Mouse (Mus musculus) embryonic facial prominence, embryonic 12.5 days (tissue): ENCODE results near the gene Pam. TPM values are rescaled to one million over a fixed set of nuclear protein-coding genes. Genes with fewer than 3 reads are reported as not detected.
"Not testable (repeated sequence)": the region's sequence is repeated elsewhere in the genome, so short reads cannot be mapped to it uniquely, and the experiment has no call there.

Experiments used
- ATAC-seq: fragments of 200-750 bp; cut with Nextera tagmentation; 2 replicates; pipeline ENCODE4 v1.8.0; 2017; ENCODE audit not compliant: insufficient number of reproducible peaks, insufficient read depth, low FRiP score, low TSS enrichment
- H3K27ac ChIP-seq: fragments of 300-500 bp; sonication (generic); 2 replicates; pipeline ENCODE4 v1.5.1; 2016; ENCODE audit warnings: mild to moderate bottlenecking
- H3K27me3 ChIP-seq: fragments of 300-500 bp; sonication (generic); 2 replicates; pipeline ENCODE4 v1.6.1; 2016; ENCODE audit warnings: mild to moderate bottlenecking, moderate library complexity
- H3K36me3 ChIP-seq: fragments of 300-500 bp; sonication (generic); 2 replicates; pipeline ENCODE4 v1.6.1; 2016; ENCODE audit warnings: mild to moderate bottlenecking
- H3K4me1 ChIP-seq: fragments of 300-500 bp; sonication (generic); 2 replicates; pipeline ENCODE4 v1.6.1; 2016
- H3K4me2 ChIP-seq: fragments of 300-500 bp; sonication (generic); replicated peaks from 2 replicates; pipeline ENCODE4 v1.6.1; 2016; ENCODE audit warnings: mild to moderate bottlenecking, moderate library complexity
- H3K4me3 ChIP-seq: fragments of 300-500 bp; sonication (generic); 2 replicates; pipeline ENCODE4 v1.5.1; 2016; ENCODE audit warnings: mild to moderate bottlenecking
- H3K9ac ChIP-seq: fragments of 300-500 bp; sonication (generic); 2 replicates; pipeline ENCODE4 v1.6.1; 2016; ENCODE audit warnings: mild to moderate bottlenecking, moderate library complexity
- H3K9me3 ChIP-seq: fragments of 300-500 bp; sonication (generic); 2 replicates; pipeline ENCODE4 v1.6.1; 2016; ENCODE audit warnings: mild to moderate bottlenecking, moderate library complexity
- WGBS: fragments of 180-500 bp; shearing (Covaris S2); methylation state at CpG from one replicate; pipeline ENCODE4 v1.1.7; 2016; 5-methylcytosine and 5-hydroxymethylcytosine counted together
- polyA plus RNA-seq: library from polyadenylated mRNA; unstranded; fragments of >200 nt; fragmentation: Nextera tagmentation; extraction: Ambion mirVana; gene quantifications from 2 replicates; pipeline ENCODE4 v1.2.1, GENCODE M21; 2016

Gene Pam
- polyA plus RNA-seq, 1 experiment from 2014 or later, result 35.6 TPM

- H3K9ac ChIP-seq, result no peak overlapping the region
Measured at GRCm38 (mm10) chr1:98028468-98028867, 67.0 kb downstream of the Pam start.

GRCm38 (mm10) chr1:98027959-98028358, 67.5 kb downstream of the Pam start:
- Histone ChIP-seq H3K9ac (no peak overlapping the region), H3K36me3 (no peaks in the 10 kb centered on the region), H3K4me1 (no peaks in the 10 kb centered on the region), H3K4me2 (no peak overlapping the region), H3K27ac (no peak overlapping the region), H3K9me3 (no peaks in the 10 kb centered on the region), H3K4me3 (no peak overlapping the region), H3K27me3 (no peaks in the 10 kb centered on the region)
- 94% methylated on average over 4 of the region's 4 CpGs for WGBS
- ATAC-seq, result no peak

More at GRCm38 (mm10) chr1:98028468-98028867, 67.0 kb downstream of the Pam start:
- WGBS, result 85% methylated on average over 5 of the region's 5 CpGs
- Histone ChIP-seq H3K9me3 (no peaks in the 10 kb centered on the region), H3K27me3 (no peaks in the 10 kb centered on the region), H3K4me3 (no peak overlapping the region), H3K4me1 (no peaks in the 10 kb centered on the region), H3K36me3 (no peaks in the 10 kb centered on the region), H3K27ac (no peak overlapping the region), H3K4me2 (no peak overlapping the region)
- ATAC-seq, result no peak

DNA sequence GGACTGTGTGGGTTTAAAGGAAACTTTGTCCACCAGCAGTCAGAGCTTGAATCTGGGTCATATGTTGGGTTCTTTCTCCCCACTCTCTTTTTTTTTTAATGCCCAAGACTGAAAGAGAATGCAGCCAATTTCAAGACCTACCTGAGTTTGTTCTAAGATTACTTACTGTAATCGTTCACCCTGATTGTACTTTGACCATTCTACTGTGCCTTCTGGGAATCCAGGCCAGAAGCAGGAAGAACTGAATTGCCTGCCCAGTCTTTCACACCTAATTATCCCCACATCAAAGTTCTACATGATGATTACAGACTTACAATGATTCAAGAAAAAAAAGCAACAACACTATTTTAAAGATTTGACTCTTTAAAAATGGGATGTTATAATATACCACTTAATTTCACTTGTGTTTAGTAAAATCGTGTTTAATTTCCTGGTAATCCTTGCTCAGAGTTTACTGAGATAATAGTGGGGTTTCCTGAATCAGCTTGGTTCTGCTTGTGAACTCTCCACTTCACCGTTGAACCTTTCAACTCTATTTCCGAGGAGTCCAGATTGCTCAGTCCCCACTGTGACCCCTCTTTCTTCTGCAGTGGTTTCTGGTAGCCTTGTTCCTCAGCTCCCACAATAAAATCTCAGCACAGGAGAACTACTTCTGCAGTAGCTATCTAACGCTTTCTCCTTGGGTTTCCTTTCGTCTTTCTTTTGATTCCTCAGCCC, 69.4 kb downstream of the Pam start:
- H3K27me3 ChIP-seq, result no peaks in the 10 kb centered on the region
- no peak overlapping the region for H3K9ac ChIP-seq
- WGBS, result 79% methylated on average over 6 of the region's 6 CpGs
- H3K4me1 ChIP-seq, result no peaks in the 10 kb centered on the region
- H3K4me3 ChIP-seq, result no peak overlapping the region
- H3K27ac ChIP-seq, result no peak overlapping the region
- H3K4me2 ChIP-seq, result no peak overlapping the region
- no peaks in the 10 kb centered on the region for H3K36me3 ChIP-seq
- ATAC-seq, result no peak
- H3K9me3 ChIP-seq, result no peaks in the 10 kb centered on the region

- Histone ChIP-seq H3K4me1 (no peaks in the 10 kb centered on the region), H3K27ac (no peak overlapping the region), H3K4me2 (no peak overlapping the region), H3K36me3 (no peaks in the 10 kb centered on the region), H3K4me3 (no peak overlapping the region), H3K9ac (no peak overlapping the region), H3K27me3 (no peaks in the 10 kb centered on the region), H3K9me3 (no peaks in the 10 kb centered on the region)
- WGBS, result 87% methylated on average over 4 of the region's 4 CpGs
- no peak for ATAC-seq
Measured at GRCm38 (mm10) chr1:98023866-98024265, 71.6 kb downstream of the Pam start.

DNA sequence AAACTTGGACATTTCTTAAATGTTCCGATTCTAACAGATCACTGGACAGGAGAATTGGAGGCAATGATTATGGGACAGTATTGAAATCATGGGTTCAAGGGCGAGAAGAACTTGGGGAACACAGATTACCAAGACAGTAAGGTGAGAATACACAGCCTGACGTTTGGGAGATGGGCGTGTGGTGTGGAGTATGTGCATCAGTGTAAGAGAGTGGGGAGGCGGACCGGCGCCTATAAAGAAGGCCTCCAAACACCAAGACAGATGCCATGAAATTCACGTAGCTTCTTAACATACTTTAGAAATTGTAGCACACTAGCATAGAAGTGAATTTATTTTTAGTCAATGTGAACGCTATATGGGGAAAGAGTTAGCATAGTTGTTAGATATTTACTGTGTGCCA, 76.5 kb downstream of the Pam start:
- no peak overlapping the region for H3K27ac ChIP-seq
- no peaks in the 10 kb centered on the region for H3K36me3 ChIP-seq
- no peaks in the 10 kb centered on the region for H3K27me3 ChIP-seq
- H3K4me1 ChIP-seq, result peaks cover 4% of the 10 kb centered on the region; the same call in 1 of the 2 replicates
- 91% methylated on average over 9 of the region's 9 CpGs for WGBS
- H3K4me3 ChIP-seq, result no peak overlapping the region
- no peak for ATAC-seq
- H3K9me3 ChIP-seq, result no peaks in the 10 kb centered on the region
- H3K4me2 ChIP-seq, result no peak overlapping the region
- no peak overlapping the region for H3K9ac ChIP-seq

GRCm38 (mm10) chr1:98016004-98016848, 79.2 kb downstream of the Pam start:
- 62% methylated on average over 10 of the region's 10 CpGs for WGBS
- H3K4me3 ChIP-seq, result no peak overlapping the region
- H3K4me2 ChIP-seq, result no peak overlapping the region
- no peaks in the 10 kb centered on the region for H3K9me3 ChIP-seq
- H3K36me3 ChIP-seq, result no peaks in the 10 kb centered on the region
- H3K27ac ChIP-seq, result no peak overlapping the region
- no peaks in the 10 kb centered on the region for H3K27me3 ChIP-seq
- ATAC-seq, result no peak
- no peak overlapping the region for H3K9ac ChIP-seq
- H3K4me1 ChIP-seq, result peaks cover 4% of the 10 kb centered on the region; the same call in 1 of the 2 replicates

DNA sequence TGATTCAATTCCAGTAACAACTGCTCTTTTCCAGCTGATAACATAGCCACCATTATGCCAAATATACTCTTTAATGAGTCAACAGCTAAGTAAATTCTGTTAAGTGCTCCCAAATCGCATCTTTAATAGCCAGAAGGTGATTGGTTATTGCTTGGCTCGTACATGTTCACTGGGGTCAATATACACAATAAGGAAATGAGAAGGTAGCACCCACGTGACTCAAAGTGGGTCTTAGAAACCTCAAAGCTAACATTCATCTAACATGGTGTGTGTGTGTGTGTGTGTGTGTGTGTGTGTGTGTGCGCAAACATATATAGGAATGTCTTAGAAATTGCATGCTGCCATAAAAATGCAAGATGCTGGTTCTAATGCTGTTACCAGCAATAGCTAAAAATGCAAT, 79.9 kb downstream of the Pam start:
- Histone ChIP-seq H3K4me2 (no peak overlapping the region), H3K9ac (no peak overlapping the region), H3K4me3 (no peak overlapping the region), H3K27me3 (no peaks in the 10 kb centered on the region), H3K27ac (no peak overlapping the region), H3K9me3 (no peaks in the 10 kb centered on the region), H3K36me3 (no peaks in the 10 kb centered on the region), H3K4me1 (peaks cover 4% of the 10 kb centered on the region; the same call in 1 of the 2 replicates)
- no peak for ATAC-seq
- WGBS, result 79% methylated on average over 4 of the region's 4 CpGs

GRCm38 (mm10) chr1:98002561-98003425, 92.7 kb downstream of the Pam start:
- Histone ChIP-seq H3K4me1 (no peaks in the 10 kb centered on the region), H3K36me3 (no peaks in the 10 kb centered on the region), H3K4me2 (no peak overlapping the region), H3K27ac (no peak overlapping the region), H3K27me3 (no peaks in the 10 kb centered on the region), H3K9ac (no peak overlapping the region), H3K4me3 (no peak overlapping the region), H3K9me3 (no peaks in the 10 kb centered on the region)
- no peak for ATAC-seq
- WGBS, result 78% methylated on average over 7 of the region's 7 CpGs

- Histone ChIP-seq H3K4me1 (no peaks in the 10 kb centered on the region), H3K27me3 (no peaks in the 10 kb centered on the region), H3K9ac (no peak overlapping the region), H3K9me3 (no peaks in the 10 kb centered on the region), H3K27ac (no peak overlapping the region), H3K36me3 (no peaks in the 10 kb centered on the region), H3K4me3 (no peak overlapping the region), H3K4me2 (no peak overlapping the region)
- WGBS, result 79% methylated on average over 2 of the region's 2 CpGs
- ATAC-seq, result no peak
Measured at GRCm38 (mm10) chr1:97999465-97999864, 96.0 kb downstream of the Pam start.

DNA sequence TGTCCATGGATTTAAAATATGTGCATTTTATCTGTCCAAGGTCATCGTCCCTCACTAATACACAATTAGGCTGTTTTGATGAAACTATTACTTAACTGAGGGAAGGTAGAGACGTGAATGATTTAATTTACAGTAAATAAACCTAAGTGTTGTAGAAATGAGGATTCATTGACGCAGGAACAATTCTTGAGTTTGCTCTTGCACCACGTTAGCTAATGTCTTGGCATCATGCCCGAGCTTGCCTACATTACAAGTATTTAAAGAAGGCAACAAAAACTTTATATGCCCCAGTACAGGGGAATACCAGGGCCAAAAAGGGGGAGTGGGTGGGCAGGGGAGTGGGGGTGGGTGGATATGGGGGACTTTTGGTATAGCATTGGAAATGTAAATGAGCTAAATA, 96.5 kb downstream of the Pam start:
- not testable (repeated sequence) for H3K9me3 ChIP-seq, ATAC-seq, H3K4me1 ChIP-seq, H3K4me3 ChIP-seq, H3K9ac ChIP-seq, H3K4me2 ChIP-seq, H3K27ac ChIP-seq, H3K36me3 ChIP-seq, H3K27me3 ChIP-seq
- WGBS, result 83% methylated on average over 5 of the region's 5 CpGs

DNA sequence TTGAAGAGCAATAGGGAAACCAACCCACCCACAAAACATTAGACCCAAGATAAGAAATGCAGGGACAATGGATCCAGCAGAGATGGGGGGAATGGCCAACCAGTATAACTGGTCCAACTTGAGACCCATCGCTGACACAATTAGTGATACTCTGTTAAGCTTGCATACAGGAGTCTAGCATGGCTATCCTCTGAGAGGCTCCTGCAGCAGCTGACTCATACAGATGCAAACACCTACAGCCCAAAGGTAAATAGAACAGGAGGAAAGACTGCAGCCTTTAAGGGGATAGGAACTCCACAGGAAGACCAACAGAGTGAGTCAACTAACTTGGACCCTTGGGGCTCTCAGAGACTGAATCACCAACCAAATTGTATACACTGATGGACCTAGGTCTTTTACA, 98.4 kb downstream of the Pam start:
- Histone ChIP-seq H3K36me3 (no peaks in the 10 kb centered on the region), H3K9me3 (no peaks in the 10 kb centered on the region), H3K27me3 (no peaks in the 10 kb centered on the region), H3K9ac (no peak overlapping the region), H3K4me1 (no peaks in the 10 kb centered on the region), H3K4me2 (no peak overlapping the region), H3K4me3 (no peak overlapping the region), H3K27ac (no peak overlapping the region)
- ATAC-seq, result no peak
- WGBS, result 88% methylated on average over 1 of the region's 1 CpGs
